Mouse (Mus musculus): Measurements from ENCODE around the gene Adamts15.

DNA sequence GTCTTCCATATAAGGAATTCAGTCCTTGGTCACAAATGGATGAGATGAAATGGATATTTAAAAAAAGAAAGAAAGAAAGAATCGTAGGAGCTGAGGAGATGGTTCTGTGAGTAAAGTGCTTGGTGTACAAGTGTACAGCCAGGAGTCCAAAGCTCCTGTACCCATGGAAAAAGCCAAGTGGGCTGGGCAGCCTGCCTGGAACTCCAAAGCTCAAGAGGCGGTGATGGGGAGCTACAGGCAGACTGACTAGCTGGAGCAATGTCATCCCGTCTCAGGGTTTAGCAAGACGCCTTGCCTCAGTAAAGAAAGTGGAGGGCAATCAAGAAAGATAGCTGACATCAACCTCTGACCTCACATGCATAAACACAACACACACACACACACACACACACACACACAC is 41.5 kb upstream of the Adamts15 start:
- TF ChIP-seq EP300 (IDR thresholded peaks at IDR 0.05) (no peak), CTCF (IDR thresholded peaks at IDR 0.05) (no peak)
